Mouse (Mus musculus) heart, embryonic 14.5 days (tissue): ENCODE data around the gene Zdhhc23. TPM values are rescaled to one million over a fixed set of nuclear protein-coding genes. Genes with fewer than 3 reads are reported as not detected.

ENCODE experiments used
- microRNA-seq: library from miRNA; unstranded; fragments of <30 nt; microRNA quantifications from one replicate; pipeline ENCODE4, GENCODE M21; 2016
- polyA plus RNA-seq: library from polyadenylated mRNA; unstranded; fragments of >200 nt; fragmentation: Nextera tagmentation; extraction: Ambion mirVana; gene quantifications from 2 replicates; pipeline ENCODE4 v1.2.1, GENCODE M21; 2014

Gene Zdhhc23
- polyA plus RNA-seq, 1 experiment from 2014 or later, result 1.6 TPM

Small RNA genes lying within 50 kb of the gene (microRNA-seq; reads per million reads assigned to microRNA genes)
- gene Mir3470b, result not detected

Other genes starting within 250 kb of the Zdhhc23 start
- gene Drd3, start 225.8 kb downstream of the Zdhhc23 start, polyA plus RNA-seq, result not detected in 2 replicates
- gene Ccdc191, start 90.0 kb downstream of the Zdhhc23 start, polyA plus RNA-seq, result 6.9 and 9.4 TPM in 2 replicates
- gene Qtrt2, start 53.0 kb downstream of the Zdhhc23 start, polyA plus RNA-seq, result 19.0 and 19.5 TPM in 2 replicates
- gene Gramd1c, start 83.6 kb upstream of the Zdhhc23 start, polyA plus RNA-seq, result 4.3 and 6.8 TPM in 2 replicates
- gene Atp6v1a, start 159.9 kb upstream of the Zdhhc23 start, polyA plus RNA-seq, result 45.4 and 54.9 TPM in 2 replicates
- gene Naa50, start 160.0 kb upstream of the Zdhhc23 start, polyA plus RNA-seq, result 45.4 and 46.6 TPM in 2 replicates
- gene Usf3, start 193.5 kb upstream of the Zdhhc23 start, polyA plus RNA-seq, result 4.1 and 4.7 TPM in 2 replicates